Mouse (Mus musculus) left cerebral cortex, adult 8-10 months (tissue): ENCODE results near the gene Ifi27l2b. TPM values are rescaled to one million over a fixed set of nuclear protein-coding genes. Genes with fewer than 3 reads are reported as not detected.
"Not testable (repeated sequence)": the region's sequence is repeated elsewhere in the genome, so short reads cannot be mapped to it uniquely, and the experiment has no call there.

Source experiments
- DNase-seq, 2 experiments: peaks; one replicate each; pipeline ENCODE4 v3.0.0; 2022; ENCODE audit warnings: low spot score in 2 of 2
- total RNA-seq, 4 experiments: library from RNA; stranded (reverse); gene quantifications; 2 replicates each; pipeline ENCODE4 v1.2.4; 2022

Gene Ifi27l2b
- total RNA-seq: not detected

DNA sequence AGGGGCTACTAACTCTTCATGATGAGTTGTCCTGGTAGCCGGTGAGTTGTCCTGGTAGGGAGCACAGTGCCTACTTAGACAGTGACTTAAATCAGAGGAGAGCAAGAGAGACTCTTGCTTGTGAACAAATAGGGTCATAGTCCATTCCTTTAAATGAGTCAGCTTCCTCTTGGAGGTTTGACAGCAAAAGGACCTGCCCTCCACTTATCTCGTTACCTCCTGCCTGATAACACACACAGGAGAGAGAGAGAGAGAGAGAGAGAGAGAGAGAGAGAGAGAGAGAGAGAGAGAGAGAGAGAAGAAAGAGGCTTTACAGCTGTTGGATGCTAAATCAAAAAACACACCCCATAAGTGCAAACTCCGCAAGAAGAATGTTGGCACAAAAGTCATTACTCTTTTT, at the start of gene Ifi27l2b:
Gene Ifi27l2b (minus strand): TSS at position 84 of the 400 bp plus-strand sequence.
- DNase-seq: no peak

DNA sequence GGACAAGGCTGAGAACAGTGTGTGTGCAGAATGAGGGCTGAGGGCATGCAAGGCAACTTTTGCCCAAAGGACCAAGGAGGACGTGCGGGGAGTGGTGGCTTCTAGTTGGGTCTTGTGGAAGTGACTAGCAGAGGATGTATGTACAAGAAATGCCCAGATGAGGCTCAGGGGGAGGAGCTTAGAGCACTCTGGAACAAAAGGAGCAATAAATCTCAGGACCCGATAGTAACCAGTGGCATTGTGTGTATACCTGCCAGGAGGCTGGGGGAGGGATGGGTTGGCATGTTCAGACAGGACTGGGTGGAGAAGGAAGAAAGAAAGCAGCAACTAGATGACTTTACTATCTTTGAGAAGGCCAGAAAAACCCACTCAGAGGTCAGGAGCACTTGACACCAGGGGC, 47.4 kb upstream of the Ifi27l2b start:
- DNase-seq: no peak

DNA sequence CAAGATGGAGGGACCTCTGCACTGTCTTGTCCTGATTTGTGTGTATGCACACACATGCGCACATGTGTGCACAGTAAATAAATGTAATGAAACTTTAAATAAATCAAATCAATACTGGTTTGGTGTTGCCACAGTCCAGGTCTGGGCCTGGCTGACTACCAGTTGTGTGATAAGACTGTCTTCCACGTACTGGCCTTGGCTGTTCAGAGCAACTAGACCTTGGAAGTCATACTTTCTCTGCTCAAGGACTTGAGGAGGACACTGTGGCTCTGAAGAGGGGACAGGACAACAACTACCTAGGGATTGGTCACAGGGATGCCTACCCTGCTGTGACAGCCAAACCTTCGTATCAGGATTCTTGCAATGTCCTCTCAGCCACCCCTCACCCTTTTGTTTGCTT, 46.3 kb upstream of the Ifi27l2b start:
- DNase-seq: no peak

DNA sequence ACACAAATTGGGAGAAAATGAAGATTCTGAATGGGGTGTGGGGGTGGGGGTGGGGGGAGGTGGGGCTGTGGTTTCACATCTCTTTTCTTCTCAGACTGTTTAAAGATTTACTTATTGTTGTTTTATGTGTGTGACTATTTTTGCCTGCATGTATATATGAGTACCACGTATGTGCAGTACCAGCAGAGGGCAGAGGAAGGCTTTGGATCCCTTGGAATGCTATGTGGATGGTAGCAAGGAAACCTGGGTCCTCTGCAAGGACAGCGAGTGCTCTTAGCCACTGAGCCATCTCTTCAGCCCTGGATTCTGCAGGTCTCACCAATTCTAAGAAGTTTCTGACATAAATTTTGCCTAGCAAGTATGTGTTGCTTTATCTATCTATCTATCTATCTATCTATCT, 42.2 kb upstream of the Ifi27l2b start:
- DNase-seq: no peak

DNA sequence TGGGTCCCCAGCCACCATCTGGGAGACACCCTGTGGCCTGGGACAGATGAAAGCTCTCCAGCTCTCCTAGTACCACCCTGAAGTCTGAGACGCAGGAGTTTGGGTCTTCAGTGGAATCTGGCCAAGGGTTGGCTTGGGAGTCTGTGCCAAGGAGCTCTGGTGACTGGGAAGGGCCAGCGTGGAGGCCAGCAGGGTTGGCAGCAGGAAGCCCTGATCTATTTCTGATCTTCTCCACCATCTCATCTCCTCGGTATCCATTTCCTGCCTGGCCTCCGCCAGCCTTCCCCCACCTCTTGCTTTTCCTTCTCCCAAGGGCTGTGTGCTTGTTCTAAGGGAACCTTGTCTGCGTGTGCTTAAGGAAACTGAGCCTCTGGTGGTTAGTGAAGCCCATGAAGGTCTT, 41.7 kb upstream of the Ifi27l2b start:
- DNase-seq: no peak

DNA sequence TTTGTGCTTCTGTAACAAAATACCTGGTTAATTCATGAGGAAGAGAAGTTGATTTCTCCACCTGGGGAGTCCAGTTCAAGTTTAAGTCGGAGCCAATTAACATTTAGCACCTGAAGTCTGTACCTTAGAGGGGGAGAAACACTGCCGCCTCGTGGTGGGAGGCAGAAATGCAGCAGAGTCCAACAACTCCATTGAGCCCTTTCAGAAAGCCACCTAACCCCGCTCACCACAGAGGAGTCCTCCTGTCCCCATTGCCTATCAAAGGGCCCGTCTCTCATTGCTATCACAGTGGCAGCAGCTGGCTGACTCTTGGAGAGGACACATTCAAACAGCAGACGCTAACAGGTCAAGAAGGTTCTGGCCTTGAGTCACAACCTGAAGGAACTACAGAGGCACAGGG, 37.5 kb upstream of the Ifi27l2b start:
- no peak for DNase-seq

DNA sequence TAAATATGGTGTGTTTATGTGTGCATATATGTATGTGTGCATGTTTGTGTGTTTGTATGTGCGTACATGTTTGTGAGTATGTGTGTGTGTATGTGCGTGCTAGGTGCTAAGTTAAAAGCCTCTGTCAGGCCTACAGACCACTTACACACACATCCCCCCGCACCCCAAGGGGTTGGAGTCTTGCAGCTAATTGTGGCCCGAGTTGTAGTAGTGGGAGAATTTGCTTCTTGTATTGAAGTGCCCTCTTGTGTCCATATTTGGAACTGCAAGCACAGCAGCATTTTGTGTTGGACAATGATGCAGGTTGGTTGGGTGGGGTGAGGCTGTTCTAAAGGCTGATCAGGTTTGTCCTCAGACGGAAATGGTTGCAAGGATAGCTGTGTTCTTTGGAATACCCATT, 35.7 kb upstream of the Ifi27l2b start:
- peak in 1 of 2 experiments; percentile 59 for DNase-seq

DNA sequence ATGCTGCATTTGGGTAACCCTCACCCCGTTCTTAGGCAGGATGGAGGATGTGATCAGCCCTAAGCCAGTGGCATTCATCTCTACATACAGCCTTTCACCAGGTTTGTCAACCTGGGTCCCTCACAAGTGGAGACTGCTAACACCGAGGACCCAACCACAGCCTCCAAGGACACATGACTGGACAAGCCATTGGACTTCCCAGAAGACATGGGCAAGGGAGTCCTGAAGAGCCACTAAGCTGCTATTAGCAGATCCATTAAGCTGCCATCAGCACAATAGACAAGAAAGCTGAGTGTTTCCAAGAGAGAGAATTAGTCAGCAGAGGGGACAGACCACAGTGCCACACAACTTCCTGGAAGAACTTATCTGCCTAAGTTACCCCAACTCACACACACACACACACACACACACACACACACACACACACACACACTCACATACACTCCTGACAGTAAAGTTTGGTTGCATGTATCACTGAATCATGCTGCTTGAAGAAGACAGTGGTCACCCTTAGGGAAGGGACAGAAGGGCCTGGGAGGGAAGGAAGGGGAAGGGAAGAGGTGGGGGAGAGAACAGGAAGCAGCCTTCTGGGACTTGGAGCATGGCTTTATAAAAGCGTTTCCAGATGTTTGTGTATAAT, 34.2 kb upstream of the Ifi27l2b start:
- DNase-seq: no peak

DNA sequence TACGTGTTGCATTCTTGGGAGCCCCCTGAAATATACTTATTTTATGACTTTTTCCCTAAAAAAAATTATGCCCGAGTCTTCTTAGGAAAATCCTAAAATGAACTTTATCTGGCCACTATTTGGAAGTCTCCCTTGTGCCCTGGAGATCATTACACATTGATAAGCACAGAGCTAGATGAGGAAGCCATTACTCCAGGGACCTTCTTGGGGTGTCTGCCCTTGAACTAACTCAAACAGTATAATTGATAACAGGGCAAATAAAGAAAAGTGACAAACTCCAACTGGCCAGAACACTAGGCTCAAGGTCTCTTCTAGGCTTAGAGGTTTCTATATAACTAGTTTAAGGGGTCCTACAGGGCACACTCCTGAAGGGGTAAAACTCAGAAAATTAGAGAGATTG, 30.7 kb upstream of the Ifi27l2b start:
- no peak for DNase-seq

DNA sequence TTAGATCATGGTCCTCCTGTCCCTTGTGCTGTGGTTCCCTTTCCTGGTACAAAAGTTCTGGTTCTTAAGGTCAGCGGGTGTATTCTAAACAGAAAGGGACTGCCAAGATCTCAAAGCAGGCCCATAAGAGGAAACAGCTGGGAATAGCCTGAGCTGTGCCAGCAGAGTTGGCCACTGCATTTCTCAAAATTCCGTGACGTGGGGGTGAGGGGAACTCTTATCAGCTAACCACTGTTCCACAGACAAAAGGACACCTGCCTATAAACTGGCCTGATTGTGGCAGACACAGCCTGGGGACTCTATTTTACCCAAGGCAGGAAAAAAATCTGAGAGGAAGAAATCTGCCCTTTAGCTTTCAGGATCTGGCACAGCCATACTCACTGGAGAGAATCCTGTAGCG, 30.3 kb upstream of the Ifi27l2b start:
- no peak for DNase-seq

DNA sequence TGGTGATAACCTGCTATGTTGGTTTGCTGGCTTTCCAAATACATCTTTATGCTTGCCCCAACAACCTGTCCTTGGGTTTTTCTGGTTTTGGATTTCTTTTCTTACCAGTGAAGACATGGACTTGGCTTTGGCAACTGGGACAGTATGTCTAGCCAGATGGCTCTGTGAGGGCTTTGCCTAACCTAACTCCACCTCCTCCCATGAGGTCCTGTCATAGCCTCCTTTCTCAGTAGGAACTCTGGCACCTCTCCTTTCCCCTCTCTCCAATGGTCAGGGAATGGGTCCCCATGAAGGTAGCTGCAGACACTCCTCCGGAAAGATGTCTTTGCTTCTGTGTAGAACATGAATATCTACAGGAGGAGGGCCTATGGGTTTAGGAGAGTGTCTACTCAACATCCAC, 29.7 kb upstream of the Ifi27l2b start:
- no peak for DNase-seq

DNA sequence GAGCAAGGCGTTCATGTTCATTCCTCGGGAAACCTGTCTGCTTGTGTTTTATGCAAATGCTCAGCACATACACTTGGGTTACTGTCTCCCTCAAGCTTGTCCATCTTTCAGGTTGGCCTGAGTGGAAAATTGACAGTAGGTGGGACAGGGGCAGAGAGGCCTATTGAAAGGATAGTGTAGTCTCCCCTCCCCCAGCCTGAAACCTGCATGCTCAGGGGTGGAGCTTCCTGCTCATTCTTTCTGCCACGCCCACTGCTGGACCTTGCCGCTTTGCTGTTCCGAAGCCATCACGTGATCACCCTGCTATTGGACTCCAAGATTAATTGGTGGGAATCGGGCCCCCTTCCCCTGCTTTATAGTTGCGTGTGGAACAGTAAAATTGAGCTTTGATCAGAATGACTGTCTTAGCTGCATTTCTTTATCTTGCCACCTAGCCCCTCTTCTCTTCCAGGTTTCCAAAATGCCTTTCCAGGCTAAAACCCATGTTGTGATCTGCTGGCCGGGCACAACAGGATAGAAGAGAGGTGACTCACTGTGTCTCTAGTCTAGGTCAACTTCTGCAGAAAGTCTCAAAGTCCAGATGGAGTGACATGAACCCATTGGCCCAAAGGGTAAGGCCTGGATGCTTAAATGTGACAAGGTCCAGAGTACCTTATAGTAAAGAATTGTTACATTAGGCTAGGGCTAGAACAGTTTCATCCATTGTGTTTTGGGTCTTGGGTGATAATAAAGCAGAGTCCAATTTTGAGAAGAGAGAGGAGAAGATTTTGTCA, 27.4 kb upstream of the Ifi27l2b start:
- not testable (repeated sequence) for DNase-seq

DNA sequence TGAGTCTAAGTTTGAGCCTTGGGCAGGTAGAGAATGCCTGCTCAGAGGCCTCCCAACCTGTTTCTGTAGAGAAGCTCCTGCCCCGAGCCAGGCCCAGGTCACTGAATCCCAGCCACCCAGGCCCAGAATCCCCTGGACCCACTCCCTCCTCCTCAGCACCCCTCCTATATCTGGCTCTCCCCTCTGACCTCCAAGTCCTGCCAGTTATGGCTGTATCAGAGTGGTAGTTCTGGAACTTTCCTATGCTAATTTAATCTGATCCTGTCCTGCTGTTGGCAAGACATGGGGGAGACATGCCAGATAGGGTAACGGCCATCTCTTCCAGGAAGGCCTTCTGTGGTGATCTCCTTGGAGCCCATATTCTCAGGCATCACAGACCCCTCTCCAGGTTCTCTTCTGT, 25.8 kb upstream of the Ifi27l2b start:
- DNase-seq: no peak

DNA sequence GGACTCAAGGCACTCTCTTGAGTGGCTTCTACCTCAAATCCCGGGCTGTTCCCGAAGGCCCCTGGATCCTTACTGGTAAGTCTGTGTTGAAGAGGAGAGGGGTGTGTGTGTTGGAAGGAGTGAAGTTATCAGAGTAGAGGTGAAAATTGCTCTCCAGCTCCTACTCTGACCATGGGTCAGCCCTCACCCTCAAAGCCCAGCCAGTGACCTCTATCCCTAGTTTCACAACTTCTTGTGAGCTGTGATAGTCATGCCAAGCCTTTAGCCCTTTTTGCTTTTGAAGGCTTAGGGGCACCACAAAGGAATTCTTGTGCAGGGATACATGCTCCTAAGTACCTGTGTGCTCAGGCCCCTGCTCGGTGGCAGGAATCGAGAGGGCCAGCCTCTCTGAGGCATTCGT, 24.6 kb upstream of the Ifi27l2b start:
- no peak for DNase-seq

DNA sequence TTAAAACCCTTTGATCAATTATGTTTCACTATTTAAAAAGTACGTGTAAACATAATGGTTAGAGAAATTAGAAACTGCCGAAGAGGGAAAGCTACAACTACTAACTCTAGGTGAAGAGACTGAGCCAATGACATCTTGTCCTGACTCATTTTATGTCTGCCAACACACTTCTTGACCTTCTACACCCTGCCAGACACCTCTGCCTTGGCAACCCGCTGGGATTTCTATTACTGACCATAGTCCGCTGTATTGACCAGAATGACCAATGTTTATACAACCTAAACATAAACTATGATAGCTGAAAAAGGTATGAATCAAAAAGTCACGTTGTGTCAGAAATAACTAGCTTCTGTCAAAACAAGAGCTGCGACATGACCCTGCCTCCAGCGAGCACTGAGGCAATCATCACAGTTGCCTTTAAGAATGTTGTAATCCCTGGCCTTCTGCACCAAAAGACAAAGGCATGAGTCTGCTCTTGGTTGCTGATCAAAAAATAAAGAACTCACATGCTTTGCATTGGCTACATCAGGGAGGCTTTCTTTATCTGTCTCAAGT, 20.5 kb upstream of the Ifi27l2b start:
- no peak for DNase-seq

DNA sequence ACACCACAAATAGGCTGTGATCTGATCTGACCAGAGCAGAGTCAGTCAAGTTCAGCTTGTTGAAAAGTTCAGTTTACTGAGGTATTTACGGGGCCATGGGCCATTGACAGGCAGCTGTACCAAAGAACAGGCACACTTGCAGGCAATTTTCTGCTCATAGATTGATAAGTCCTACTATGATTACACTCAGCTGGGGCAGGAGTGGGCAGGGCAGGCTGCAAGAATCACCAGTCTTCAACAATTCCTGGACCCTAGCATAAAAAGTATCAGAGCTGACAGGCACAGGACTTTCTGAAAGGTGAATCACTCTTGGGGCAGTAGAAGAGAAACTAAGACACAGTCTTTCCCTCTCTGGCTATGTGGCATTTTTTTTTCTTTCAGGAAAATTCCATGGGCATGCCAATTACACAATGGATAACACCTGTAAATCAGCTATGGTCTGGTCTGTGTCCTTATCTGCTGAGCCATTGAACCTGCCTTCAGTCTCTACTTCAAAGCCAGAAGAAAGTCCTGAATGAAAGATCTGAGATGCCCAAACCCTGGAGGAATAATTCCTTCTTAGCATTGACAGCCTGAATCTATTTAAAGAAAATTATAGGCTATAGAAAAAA, 19.9 kb upstream of the Ifi27l2b start:
- no peak for DNase-seq

DNA sequence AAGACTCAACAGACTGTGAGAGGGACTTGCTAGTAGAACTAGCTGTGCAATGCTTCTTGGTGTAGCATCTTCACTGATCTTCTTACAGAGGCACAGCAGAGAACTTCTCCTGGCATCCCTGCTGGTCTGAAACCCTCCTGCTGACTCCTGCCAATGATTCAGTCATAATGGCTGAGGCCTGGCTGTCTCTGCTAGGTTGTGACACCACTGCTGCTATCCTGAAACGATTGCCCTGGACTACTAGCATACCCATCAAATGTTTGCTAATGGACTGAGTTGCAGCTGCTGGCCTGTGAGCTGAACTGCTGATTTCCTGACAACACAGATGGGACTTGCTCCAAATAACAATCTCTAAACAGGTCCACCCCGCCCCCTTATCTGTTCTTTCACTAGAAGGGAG, 17.5 kb upstream of the Ifi27l2b start:
- DNase-seq: no peak

DNA sequence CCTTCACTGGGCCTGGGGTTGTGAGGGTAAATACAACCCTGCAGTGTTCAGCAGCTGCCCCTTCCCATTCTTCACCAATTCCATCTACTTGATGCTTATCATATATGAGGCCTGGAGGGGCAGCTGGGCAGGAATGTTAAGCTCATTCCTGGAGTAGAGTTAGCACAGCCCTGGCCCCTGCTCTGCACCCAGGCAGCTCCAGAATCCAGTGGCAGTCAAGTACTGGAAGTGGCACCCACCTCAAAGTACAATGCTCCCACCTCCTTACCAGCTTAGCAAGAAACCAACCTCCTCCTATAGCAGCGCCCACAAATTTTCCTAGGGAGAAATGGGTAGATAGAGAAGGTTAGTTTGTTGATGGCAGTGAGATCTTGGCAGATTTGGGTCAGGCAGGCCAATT, 296 bp downstream of the Ifi27l2b start:
- DNase-seq: not testable (repeated sequence)

DNA sequence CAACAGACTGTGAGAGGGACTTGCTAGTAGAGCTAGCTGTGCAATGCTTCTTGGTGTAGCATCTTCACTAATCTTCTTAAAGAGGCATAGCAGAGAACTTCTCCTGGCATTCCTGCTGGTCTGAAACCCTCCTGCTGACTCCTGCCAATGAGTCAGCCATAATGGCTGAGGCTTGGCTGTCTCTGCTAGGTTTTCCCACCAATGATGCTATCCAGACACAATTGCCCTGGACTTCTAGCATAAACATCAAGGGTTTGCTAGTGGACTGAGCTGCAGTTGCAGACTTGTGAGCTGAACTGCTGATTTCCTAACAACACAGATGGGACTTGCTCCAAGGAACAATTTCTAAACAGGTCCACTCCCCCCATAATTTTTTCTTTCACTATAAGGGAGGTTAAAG, 3.7 kb downstream of the Ifi27l2b start:
- no peak for DNase-seq

DNA sequence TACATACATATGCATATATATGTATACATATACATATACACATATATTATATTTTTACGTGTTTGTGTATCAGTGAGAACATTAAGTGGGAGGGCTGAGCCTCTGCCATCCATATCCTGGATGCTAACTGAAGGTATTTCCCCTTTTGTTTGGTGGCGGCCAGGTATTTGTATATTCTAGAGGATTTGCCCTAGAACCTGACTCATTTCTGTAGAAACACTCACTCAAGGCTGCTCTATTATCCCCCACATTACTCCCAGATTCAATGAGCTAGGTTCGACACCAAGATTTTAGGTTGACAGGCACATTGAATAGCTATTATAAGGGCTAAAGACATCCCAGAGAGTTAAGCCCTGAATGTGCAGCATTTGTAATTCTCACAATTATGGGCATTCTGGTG, 12.0 kb downstream of the Ifi27l2b start:
- DNase-seq: no peak

DNA sequence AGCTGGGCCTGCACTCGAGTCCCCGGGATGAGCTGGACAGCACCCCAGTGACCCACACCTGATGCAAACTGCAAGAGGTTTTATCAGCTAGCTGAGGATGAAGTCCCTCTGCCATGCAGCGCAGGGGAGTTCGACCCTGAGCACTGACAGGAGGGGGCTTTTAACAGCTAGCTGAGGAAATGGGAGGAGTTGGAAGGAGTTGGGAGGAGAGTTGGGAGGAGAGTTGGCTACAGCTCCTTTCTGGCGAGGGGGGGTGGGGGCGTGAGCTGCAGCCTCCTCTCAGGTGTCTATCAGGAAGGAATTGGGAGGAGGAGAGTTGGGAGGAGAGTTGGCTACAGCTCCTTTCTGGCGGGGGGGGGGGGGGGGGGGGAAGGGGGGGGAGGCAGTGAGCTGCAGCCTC, 12.8 kb downstream of the Ifi27l2b start:
- DNase-seq: not testable (repeated sequence)

DNA sequence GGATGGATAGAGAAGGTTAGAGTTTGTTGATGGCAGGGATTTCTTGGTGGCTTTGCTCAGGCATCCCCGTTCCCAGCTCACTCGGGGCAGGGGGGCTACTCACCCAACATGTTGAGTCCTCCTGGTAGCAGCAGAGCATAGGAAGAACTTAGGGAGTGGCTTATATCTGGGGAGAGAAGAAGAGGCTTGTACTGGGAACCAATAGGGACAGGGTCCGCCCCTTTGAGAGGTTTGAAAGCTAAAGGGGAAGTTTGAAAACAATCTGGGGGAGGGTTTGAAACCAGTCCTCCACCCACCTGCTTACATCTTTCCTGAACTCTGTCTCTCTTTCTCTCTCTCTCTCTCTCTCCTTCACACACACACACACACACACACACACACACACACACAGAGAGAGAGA, 13.5 kb downstream of the Ifi27l2b start, which contains the start of gene Ifi27l2a:
Gene Ifi27l2a (minus strand): TSS at position 157 of the 400 bp plus-strand sequence.
- no peak for DNase-seq
